Mouse (Mus musculus): ENCODE measurements at regions not wholly inside any gene's neighbourhood (a gene's known extent, or its start where the extent isn't known, plus 50 kb on each side); places are given as distances from the start of the nearest gene placed in this dataset.

DNA sequence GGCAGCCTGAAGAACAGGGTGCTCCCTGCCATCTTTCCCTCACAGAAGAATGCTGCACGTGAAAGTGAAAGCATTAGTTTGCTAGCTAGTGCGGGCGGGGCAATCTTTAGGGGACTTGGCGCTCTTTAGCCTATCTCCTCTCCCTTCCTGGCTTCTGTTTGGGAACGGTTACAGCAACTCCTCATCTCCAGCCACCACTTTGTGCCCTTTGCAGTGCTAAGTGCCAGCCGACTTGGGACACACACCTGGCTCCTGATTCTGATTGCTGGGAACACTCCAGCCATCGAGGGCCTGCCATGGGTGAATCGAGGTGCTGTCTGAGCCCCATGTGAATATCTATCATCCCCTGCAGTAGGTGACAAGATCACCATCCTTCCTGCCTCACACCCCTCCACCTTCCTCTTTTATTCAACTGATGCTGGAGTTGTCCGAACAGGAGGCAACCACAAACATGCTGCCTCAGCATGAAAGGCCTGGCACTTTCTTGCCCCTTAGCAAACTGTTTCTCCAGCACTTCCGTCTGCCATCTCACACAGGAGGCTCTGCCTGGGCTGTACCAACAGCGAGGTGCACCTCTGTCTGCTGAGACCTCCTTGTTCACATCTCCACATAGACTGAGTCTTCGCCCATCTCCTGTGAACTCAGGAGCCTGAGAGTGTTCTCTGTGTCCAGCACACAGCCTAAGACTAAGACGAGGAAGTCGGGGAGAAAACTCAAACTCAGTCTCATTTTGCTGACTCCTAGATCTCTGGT lies 66.2 kb upstream of the Glrp1 start:
- no peak for DNase-seq (ENCODE audit: low spot score)

- no peak for DNase-seq (ENCODE audit: low spot score)
Measured at GRCm38 (mm10) chr1:88575291-88575690, 65.4 kb upstream of the Glrp1 start.

DNA sequence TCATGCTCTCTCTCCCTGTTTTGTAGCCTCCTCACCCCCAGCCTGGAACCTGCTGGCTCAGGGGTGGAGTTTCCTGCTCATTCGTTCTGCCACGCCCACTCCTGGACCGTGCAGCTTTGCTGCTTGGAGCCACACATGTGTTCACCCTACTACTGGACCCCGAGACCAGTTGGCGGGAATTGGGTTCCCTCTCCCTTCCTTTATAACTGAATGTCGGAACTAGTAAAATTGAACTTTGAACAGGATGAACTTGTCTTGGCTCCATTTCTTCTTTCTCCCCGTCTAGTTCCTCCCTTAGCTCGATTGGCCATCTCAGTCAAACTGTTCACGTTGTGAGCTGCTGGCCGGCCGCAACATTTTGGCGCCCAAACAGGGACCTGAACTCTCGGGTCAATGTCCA lies 62.3 kb upstream of the Glrp1 start:
- DNase-seq (ENCODE audit: low spot score): no peak

GRCm38 (mm10) chr1:88568447-88569053 lies 58.7 kb upstream of the Glrp1 start:
- no peak for DNase-seq (ENCODE audit: low spot score)

DNA sequence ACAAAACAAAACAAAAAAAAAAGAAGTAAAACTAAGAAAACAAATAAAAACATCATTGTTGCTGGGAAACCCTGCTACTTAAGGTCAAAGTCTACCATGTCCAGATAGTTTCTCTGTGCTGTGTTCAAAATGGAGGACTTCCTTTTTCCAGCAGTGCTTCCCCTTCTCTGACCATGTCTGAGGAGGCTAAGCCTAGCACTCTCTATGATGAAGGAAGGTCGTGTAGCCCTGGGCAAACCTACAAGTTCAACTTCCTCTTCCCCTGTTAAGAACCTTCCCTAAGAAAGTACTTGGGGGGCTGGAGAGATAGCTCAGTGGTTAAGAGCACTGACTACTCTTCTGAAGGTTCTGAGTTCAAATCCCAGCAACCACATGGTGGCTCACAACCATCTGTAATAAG lies 57.3 kb upstream of the Glrp1 start:
- DNase-seq (ENCODE audit: low spot score): no peak

DNA sequence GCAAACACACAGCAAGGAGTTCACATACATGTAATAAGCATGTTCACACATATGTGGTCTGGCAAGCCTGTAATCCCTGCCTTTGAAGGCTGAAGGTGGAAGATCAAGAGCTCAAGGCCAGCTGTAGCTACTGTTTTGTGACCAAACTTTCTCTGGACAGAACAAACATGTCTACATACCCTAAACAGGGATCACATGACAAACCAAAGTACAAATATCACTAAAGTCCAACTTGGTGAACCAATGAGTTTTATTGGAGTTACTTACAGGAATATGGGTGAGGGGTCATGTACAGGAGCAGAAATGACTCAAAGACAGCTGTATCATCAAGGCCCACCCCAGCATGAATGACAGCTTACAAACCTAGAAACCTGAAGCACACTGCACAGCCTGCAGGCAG lies 56.6 kb upstream of the Glrp1 start:
- no peak for DNase-seq (ENCODE audit: low spot score)

GRCm38 (mm10) chr1:88564825-88565224 lies 55.0 kb upstream of the Glrp1 start:
- no peak for DNase-seq (ENCODE audit: low spot score)

- DNase-seq (ENCODE audit: low spot score): peak; percentile 91
Measured at GRCm38 (mm10) chr1:88562361-88562760, 52.5 kb upstream of the Glrp1 start.

- no peak for DNase-seq (ENCODE audit: low spot score)
Measured at GRCm38 (mm10) chr1:88560771-88561170, 50.9 kb upstream of the Glrp1 start.
